Mouse (Mus musculus): ENCODE results near the gene Slc24a3. TPM values are rescaled to one million over a fixed set of nuclear protein-coding genes. Genes with fewer than 3 reads are reported as not detected.

Gene Slc24a3
- polyA plus RNA-seq, 1 experiment from 2014 or later: 3.1 TPM

GRCm38 (mm10) chr2:145554722-145555252 is 387.2 kb downstream of the Slc24a3 start:
- H3K9ac ChIP-seq (ENCODE audit: low read depth, low read length): no peak overlapping the region
- no peak overlapping the region for H3K4me2 ChIP-seq (ENCODE audit: low read depth, low read length)
- H3K36me3 ChIP-seq (ENCODE audit: control insufficient read depth, insufficient read depth, low read length): no peaks in the 10 kb centered on the region
- no peaks in the 10 kb centered on the region for H3K9me3 ChIP-seq (ENCODE audit: control insufficient read depth, low read length)
- WGBS: 87% methylated on average over 2 of the region's 2 CpGs
- H3K27ac ChIP-seq (ENCODE audit: low read length): no peak overlapping the region
- ATAC-seq: no peak
- H3K27me3 ChIP-seq (replicated peaks; ENCODE audit: control insufficient read depth, insufficient read depth, low read length): no peaks in the 10 kb centered on the region
- H3K4me1 ChIP-seq (ENCODE audit: control insufficient read depth, insufficient read depth, low read length): no peaks in the 10 kb centered on the region
- H3K4me3 ChIP-seq (ENCODE audit: low read length): no peak overlapping the region

GRCm38 (mm10) chr2:145555713-145556112 is 388.2 kb downstream of the Slc24a3 start:
- WGBS: 87% methylated on average over 2 of the region's 2 CpGs
- Histone ChIP-seq H3K9me3 (ENCODE audit: control insufficient read depth, low read length) (no peaks in the 10 kb centered on the region), H3K4me1 (ENCODE audit: control insufficient read depth, insufficient read depth, low read length) (no peaks in the 10 kb centered on the region), H3K4me3 (ENCODE audit: low read length) (no peak overlapping the region), H3K4me2 (ENCODE audit: low read depth, low read length) (no peak overlapping the region), H3K27ac (ENCODE audit: low read length) (no peak overlapping the region), H3K27me3 (replicated peaks; ENCODE audit: control insufficient read depth, insufficient read depth, low read length) (no peaks in the 10 kb centered on the region), H3K9ac (ENCODE audit: low read depth, low read length) (no peak overlapping the region), H3K36me3 (ENCODE audit: control insufficient read depth, insufficient read depth, low read length) (no peaks in the 10 kb centered on the region)
- no peak for ATAC-seq

DNA sequence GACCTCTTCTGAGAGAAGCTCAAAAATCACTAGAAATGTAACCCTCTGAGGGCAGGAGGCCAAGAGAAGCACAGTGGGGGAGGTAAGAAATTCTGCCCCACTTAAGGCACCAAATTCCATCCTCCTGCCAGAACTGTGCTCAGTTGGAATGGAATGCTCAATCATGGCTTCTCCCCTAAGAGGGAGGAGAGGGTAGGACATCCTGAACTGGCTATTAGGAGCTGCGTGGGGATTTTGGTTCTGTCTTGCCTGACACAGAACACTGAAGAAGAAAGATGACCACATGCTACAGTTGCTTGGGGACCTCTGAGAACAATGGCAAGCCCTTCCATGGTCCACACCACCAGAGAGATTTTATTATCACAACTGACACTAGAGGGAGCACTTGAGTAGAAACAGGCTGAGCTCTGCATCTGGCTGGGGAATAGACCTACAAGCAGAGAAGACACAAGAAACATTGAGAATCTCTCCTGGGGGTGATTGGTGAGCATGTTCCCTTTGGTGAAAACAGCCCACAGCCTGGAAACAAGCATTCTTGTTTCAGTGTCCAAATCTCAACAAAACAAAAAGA is 389.9 kb downstream of the Slc24a3 start:
- ATAC-seq: no peak
- no peaks in the 10 kb centered on the region for H3K4me1 ChIP-seq (ENCODE audit: control insufficient read depth, insufficient read depth, low read length)
- WGBS: 5% methylated on average over 1 of the region's 1 CpGs

GRCm38 (mm10) chr2:145562493-145562892 is 394.9 kb downstream of the Slc24a3 start:
- no peak for ATAC-seq
- no peak overlapping the region for H3K9ac ChIP-seq (ENCODE audit: low read depth, low read length)
- no peak overlapping the region for H3K27ac ChIP-seq (ENCODE audit: low read length)
- no peaks in the 10 kb centered on the region for H3K36me3 ChIP-seq (ENCODE audit: control insufficient read depth, insufficient read depth, low read length)
- no peaks in the 10 kb centered on the region for H3K9me3 ChIP-seq (ENCODE audit: control insufficient read depth, low read length)
- H3K27me3 ChIP-seq (replicated peaks; ENCODE audit: control insufficient read depth, insufficient read depth, low read length): no peaks in the 10 kb centered on the region
- H3K4me1 ChIP-seq (ENCODE audit: control insufficient read depth, insufficient read depth, low read length): no peaks in the 10 kb centered on the region
- no peak overlapping the region for H3K4me3 ChIP-seq (ENCODE audit: low read length)
- H3K4me2 ChIP-seq (ENCODE audit: low read depth, low read length): no peak overlapping the region

More for the DNA sequence above, 389.9 kb downstream of the Slc24a3 start:
- Histone ChIP-seq H3K4me2 (ENCODE audit: low read depth, low read length) (no peak overlapping the region), H3K9ac (ENCODE audit: low read depth, low read length) (no peak overlapping the region), H3K4me3 (ENCODE audit: low read length) (no peak overlapping the region), H3K27me3 (replicated peaks; ENCODE audit: control insufficient read depth, insufficient read depth, low read length) (no peaks in the 10 kb centered on the region), H3K9me3 (ENCODE audit: control insufficient read depth, low read length) (no peaks in the 10 kb centered on the region), H3K36me3 (ENCODE audit: control insufficient read depth, insufficient read depth, low read length) (no peaks in the 10 kb centered on the region), H3K27ac (ENCODE audit: low read length) (no peak overlapping the region)

- 53% methylated on average over 8 of the region's 8 CpGs for WGBS
- Histone ChIP-seq H3K9ac (ENCODE audit: low read depth, low read length) (no peak overlapping the region), H3K27me3 (replicated peaks; ENCODE audit: control insufficient read depth, insufficient read depth, low read length) (no peaks in the 10 kb centered on the region), H3K9me3 (ENCODE audit: control insufficient read depth, low read length) (no peaks in the 10 kb centered on the region), H3K4me3 (ENCODE audit: low read length) (no peak overlapping the region), H3K36me3 (ENCODE audit: control insufficient read depth, insufficient read depth, low read length) (no peaks in the 10 kb centered on the region), H3K4me2 (ENCODE audit: low read depth, low read length) (no peak overlapping the region), H3K4me1 (ENCODE audit: control insufficient read depth, insufficient read depth, low read length) (no peaks in the 10 kb centered on the region), H3K27ac (ENCODE audit: low read length) (no peak overlapping the region)
- ATAC-seq: no peak
Measured at GRCm38 (mm10) chr2:145564596-145564995, 397.0 kb downstream of the Slc24a3 start.

DNA sequence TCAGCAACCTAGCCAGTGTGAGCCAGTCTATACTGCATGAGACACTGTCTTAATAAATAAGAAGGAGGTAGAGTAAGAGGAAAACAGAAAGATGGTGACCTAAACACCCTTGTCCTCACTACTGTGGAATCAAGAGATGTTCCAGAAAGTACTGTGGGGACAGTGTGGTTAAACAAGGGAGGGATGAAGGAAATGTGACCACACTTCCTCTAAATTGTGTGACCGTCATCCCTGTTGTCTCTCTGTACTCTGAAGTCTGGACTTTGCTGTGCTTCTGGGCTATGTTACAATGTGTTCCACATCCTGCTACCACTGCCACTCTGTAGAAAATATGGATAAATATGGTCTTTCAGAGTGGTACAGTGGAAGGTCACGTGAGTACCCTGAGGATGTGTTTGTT is 399.4 kb downstream of the Slc24a3 start:
- no peak overlapping the region for H3K4me2 ChIP-seq (ENCODE audit: low read depth, low read length)
- no peaks in the 10 kb centered on the region for H3K9me3 ChIP-seq (ENCODE audit: control insufficient read depth, low read length)
- H3K27ac ChIP-seq (ENCODE audit: low read length): no peak overlapping the region
- no peaks in the 10 kb centered on the region for H3K4me1 ChIP-seq (ENCODE audit: control insufficient read depth, insufficient read depth, low read length)
- no peak overlapping the region for H3K4me3 ChIP-seq (ENCODE audit: low read length)
- WGBS: 82% methylated on average over 2 of the region's 2 CpGs
- no peaks in the 10 kb centered on the region for H3K27me3 ChIP-seq (replicated peaks; ENCODE audit: control insufficient read depth, insufficient read depth, low read length)
- no peak for ATAC-seq
- no peak overlapping the region for H3K9ac ChIP-seq (ENCODE audit: low read depth, low read length)
- H3K36me3 ChIP-seq (ENCODE audit: control insufficient read depth, insufficient read depth, low read length): no peaks in the 10 kb centered on the region

DNA sequence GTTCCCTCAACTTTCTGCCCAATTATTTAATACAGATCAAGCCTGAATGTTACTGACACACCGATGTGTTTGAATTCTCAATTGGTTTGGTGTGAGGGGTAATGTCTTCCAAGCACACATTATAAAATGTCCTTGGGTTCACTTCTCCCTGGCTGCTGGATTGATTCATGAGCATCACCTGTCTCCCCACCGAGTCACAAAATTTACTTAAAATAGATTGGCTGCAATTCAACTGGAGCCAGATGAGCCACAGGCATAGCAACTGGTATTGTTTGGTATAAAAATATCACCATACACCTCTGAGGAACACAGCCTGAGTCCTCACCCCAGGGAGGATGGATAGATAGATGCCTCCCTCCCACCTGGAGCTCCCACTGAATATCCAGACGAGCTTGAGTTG is 404.4 kb downstream of the Slc24a3 start:
- WGBS: 74% methylated on average over 3 of the region's 3 CpGs
- no peak overlapping the region for H3K27ac ChIP-seq (ENCODE audit: low read length)
- H3K9me3 ChIP-seq (ENCODE audit: control insufficient read depth, low read length): no peaks in the 10 kb centered on the region
- H3K4me1 ChIP-seq (ENCODE audit: control insufficient read depth, insufficient read depth, low read length): no peaks in the 10 kb centered on the region
- H3K36me3 ChIP-seq (ENCODE audit: control insufficient read depth, insufficient read depth, low read length): no peaks in the 10 kb centered on the region
- no peak overlapping the region for H3K4me2 ChIP-seq (ENCODE audit: low read depth, low read length)
- no peaks in the 10 kb centered on the region for H3K27me3 ChIP-seq (replicated peaks; ENCODE audit: control insufficient read depth, insufficient read depth, low read length)
- ATAC-seq: no peak
- no peak overlapping the region for H3K9ac ChIP-seq (ENCODE audit: low read depth, low read length)
- H3K4me3 ChIP-seq (ENCODE audit: low read length): no peak overlapping the region

- WGBS: 89% methylated on average over 4 of the region's 4 CpGs
- H3K36me3 ChIP-seq (ENCODE audit: control insufficient read depth, insufficient read depth, low read length): no peaks in the 10 kb centered on the region
Measured at GRCm38 (mm10) chr2:145574148-145574547, 406.6 kb downstream of the Slc24a3 start.

GRCm38 (mm10) chr2:145583103-145583502 is 415.5 kb downstream of the Slc24a3 start:
- Histone ChIP-seq H3K9ac (ENCODE audit: low read depth, low read length) (no peak overlapping the region), H3K4me3 (ENCODE audit: low read length) (no peak overlapping the region), H3K27me3 (replicated peaks; ENCODE audit: control insufficient read depth, insufficient read depth, low read length) (no peaks in the 10 kb centered on the region), H3K36me3 (ENCODE audit: control insufficient read depth, insufficient read depth, low read length) (no peaks in the 10 kb centered on the region), H3K4me2 (ENCODE audit: low read depth, low read length) (no peak overlapping the region), H3K27ac (ENCODE audit: low read length) (no peak overlapping the region), H3K9me3 (ENCODE audit: control insufficient read depth, low read length) (no peaks in the 10 kb centered on the region), H3K4me1 (ENCODE audit: control insufficient read depth, insufficient read depth, low read length) (no peaks in the 10 kb centered on the region)
- ATAC-seq: no peak
- 49% methylated on average over 3 of the region's 3 CpGs for WGBS

More at GRCm38 (mm10) chr2:145574148-145574547, 406.6 kb downstream of the Slc24a3 start:
- no peaks in the 10 kb centered on the region for H3K27me3 ChIP-seq (replicated peaks; ENCODE audit: control insufficient read depth, insufficient read depth, low read length)
- no peaks in the 10 kb centered on the region for H3K9me3 ChIP-seq (ENCODE audit: control insufficient read depth, low read length)
- no peak for ATAC-seq
- no peak overlapping the region for H3K9ac ChIP-seq (ENCODE audit: low read depth, low read length)
- H3K4me1 ChIP-seq (ENCODE audit: control insufficient read depth, insufficient read depth, low read length): no peaks in the 10 kb centered on the region
- no peak overlapping the region for H3K4me3 ChIP-seq (ENCODE audit: low read length)
- no peak overlapping the region for H3K27ac ChIP-seq (ENCODE audit: low read length)
- H3K4me2 ChIP-seq (ENCODE audit: low read depth, low read length): no peak overlapping the region

- Histone ChIP-seq H3K4me3 (ENCODE audit: low read length) (no peak overlapping the region), H3K27ac (ENCODE audit: low read length) (no peak overlapping the region), H3K36me3 (ENCODE audit: control insufficient read depth, insufficient read depth, low read length) (no peaks in the 10 kb centered on the region), H3K9me3 (ENCODE audit: control insufficient read depth, low read length) (no peaks in the 10 kb centered on the region), H3K4me1 (ENCODE audit: control insufficient read depth, insufficient read depth, low read length) (no peaks in the 10 kb centered on the region), H3K27me3 (replicated peaks; ENCODE audit: control insufficient read depth, insufficient read depth, low read length) (no peaks in the 10 kb centered on the region), H3K9ac (ENCODE audit: low read depth, low read length) (no peak overlapping the region), H3K4me2 (ENCODE audit: low read depth, low read length) (no peak overlapping the region)
- WGBS: 80% methylated on average over 3 of the region's 3 CpGs
- no peak for ATAC-seq
Measured at GRCm38 (mm10) chr2:145585437-145585836, 417.9 kb downstream of the Slc24a3 start.

Data from intestine, embryonic 16.5 days (tissue).